Mouse (Mus musculus): ENCODE measurements around the gene Ttc28.

GRCm38 (mm10) chr5:111228302-111229040 lies 348.9 kb downstream of the Ttc28 start:
- no peak for TF ChIP-seq CTCF (IDR thresholded peaks at IDR 0.05; ENCODE audit: control insufficient read depth, insufficient read depth, low read length)
- TF ChIP-seq POLR2A (IDR thresholded peaks at IDR 0.05; ENCODE audit: borderline replicate concordance, control insufficient read depth, low read depth, low read length), result no peak
